Mouse (Mus musculus): ENCODE results near the gene Pdzd3. TPM values are rescaled to one million over a fixed set of nuclear protein-coding genes. Genes with fewer than 3 reads are reported as not detected.
A peak's percentile ranks its signal among the peaks of the same experiment; 100 is the strongest.
"Not testable (repeated sequence)": the region's sequence is repeated elsewhere in the genome, so short reads cannot be mapped to it uniquely, and the experiment has no call there.

Pdzd3 gene
- 3.1 TPM in 2 replicates for polyA plus RNA-seq (2014; fragmentation: Nextera tagmentation; extraction: Ambion mirVana)

DNA sequence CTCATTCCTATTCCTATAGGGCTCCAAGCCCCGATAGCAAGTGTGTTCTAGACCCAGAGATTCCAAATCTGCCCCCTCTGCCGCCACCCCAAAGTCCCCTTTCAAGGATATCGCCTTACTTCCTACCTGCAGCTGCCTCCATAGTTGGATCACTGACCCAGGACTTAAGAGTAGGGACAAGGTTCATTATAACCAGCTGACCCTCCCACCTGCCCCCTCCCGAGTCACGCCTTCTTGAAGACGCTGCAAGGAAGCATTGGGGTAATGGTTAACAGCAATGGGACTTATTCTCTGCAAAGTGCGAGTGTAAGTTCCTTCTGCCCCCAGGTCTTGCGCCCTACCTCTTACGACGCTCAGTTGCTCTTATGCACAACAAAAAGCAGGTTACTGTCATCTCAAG, at the start of gene Pdzd3:
Gene Pdzd3 (minus strand): TSS at position 158 of the 400 bp plus-strand sequence.
- no peak within 1 kb of the TSS for H3K4me3 ChIP-seq (ENCODE audit: low read depth, low read length)
- no peak within 1 kb of the TSS for H3K27ac ChIP-seq (ENCODE audit: low read depth)
- H3K4me1 ChIP-seq (replicated peaks; ENCODE audit: control insufficient read depth, insufficient read depth, low read length): peaks cover 8% of the 10 kb centered on the region; the same call in 1 of the 2 replicates
- ATAC-seq (replicated peaks; ENCODE audit: low FRiP score, low TSS enrichment, low read depth) (no peak), DNase-seq (ENCODE audit: low spot score) (no peak)
- H3K4me2 ChIP-seq (ENCODE audit: low read length): no peak within 1 kb of the TSS
- no peaks in the 10 kb centered on the region for H3K9me3 ChIP-seq (ENCODE audit: control insufficient read depth, low read length)
- H3K27me3 ChIP-seq (replicated peaks; ENCODE audit: control insufficient read depth, insufficient read depth, low read length): no peaks in the 10 kb centered on the region
- 71% methylated on average over 10 of the region's 10 CpGs for WGBS
- no peak within 1 kb of the TSS for H3K9ac ChIP-seq (ENCODE audit: low read length)
- no peaks in the 10 kb centered on the region for H3K36me3 ChIP-seq (ENCODE audit: control insufficient read depth, insufficient read depth, low read length)

DNA sequence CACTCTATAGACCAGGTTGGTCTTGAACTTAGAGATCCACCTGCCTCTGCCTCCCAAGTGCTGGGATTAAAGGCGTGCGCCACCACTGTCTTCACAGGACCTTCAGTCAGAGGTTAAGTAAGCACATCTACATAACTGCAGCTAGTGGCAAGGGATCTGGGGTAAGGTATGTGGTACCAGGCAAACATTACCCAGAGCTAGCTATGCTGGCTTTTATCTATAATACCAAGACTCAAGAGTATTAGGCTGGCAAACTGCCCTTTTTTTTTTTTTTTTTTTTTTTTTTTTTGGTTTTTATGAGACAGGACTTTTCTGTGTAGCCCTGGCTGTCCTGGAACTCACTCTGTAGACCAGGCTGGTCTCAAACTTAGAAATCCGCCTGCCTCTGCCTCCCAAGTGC, 48.7 kb upstream of the Pdzd3 start:
- H3K4me1 ChIP-seq (replicated peaks; ENCODE audit: control insufficient read depth, insufficient read depth, low read length); ATAC-seq (replicated peaks; ENCODE audit: low FRiP score, low TSS enrichment, low read depth); H3K4me2 ChIP-seq (ENCODE audit: low read length); H3K9ac ChIP-seq (ENCODE audit: low read length); H3K9me3 ChIP-seq (ENCODE audit: control insufficient read depth, low read length); H3K27ac ChIP-seq (ENCODE audit: low read depth); DNase-seq (ENCODE audit: low spot score); H3K27me3 ChIP-seq (replicated peaks; ENCODE audit: control insufficient read depth, insufficient read depth, low read length); H3K4me3 ChIP-seq (ENCODE audit: low read depth, low read length): not testable (repeated sequence)
- H3K36me3 ChIP-seq (ENCODE audit: control insufficient read depth, insufficient read depth, low read length): peaks cover 76% of the 10 kb centered on the region
- WGBS: 93% methylated on average over 3 of the region's 3 CpGs

DNA sequence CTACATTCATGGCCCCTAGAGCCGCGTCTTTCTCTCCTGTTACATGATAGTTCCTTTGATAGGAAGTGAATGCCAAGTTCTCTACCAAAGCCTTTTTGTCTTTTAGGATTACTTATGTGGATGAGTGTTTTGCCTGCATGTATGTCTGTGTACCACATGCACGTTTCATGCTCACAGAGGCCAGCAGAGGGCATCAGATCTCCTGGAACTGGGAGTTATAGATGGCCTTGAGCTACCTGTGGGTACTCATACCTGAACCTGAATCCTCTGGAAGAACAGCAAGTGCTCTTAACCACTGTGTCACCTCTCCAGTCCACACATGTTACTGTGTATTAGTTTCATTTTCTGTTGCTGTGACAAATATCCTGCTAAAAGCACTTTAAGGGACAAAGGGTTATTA, 41.2 kb upstream of the Pdzd3 start:
- no peak overlapping the region for H3K4me2 ChIP-seq (ENCODE audit: low read length)
- H3K9me3 ChIP-seq (ENCODE audit: control insufficient read depth, low read length): no peaks in the 10 kb centered on the region
- H3K36me3 ChIP-seq (ENCODE audit: control insufficient read depth, insufficient read depth, low read length): peaks cover 53% of the 10 kb centered on the region
- H3K9ac ChIP-seq (ENCODE audit: low read length): no peak overlapping the region
- H3K27me3 ChIP-seq (replicated peaks; ENCODE audit: control insufficient read depth, insufficient read depth, low read length): peaks cover 13% of the 10 kb centered on the region; the same call in 1 of the 2 replicates
- DNase-seq (ENCODE audit: low spot score): peak; percentile 56
- no peak for ATAC-seq (replicated peaks; ENCODE audit: low FRiP score, low TSS enrichment, low read depth)
- H3K4me3 ChIP-seq (ENCODE audit: low read depth, low read length): no peak overlapping the region
- H3K4me1 ChIP-seq (replicated peaks; ENCODE audit: control insufficient read depth, insufficient read depth, low read length): peaks cover 11% of the 10 kb centered on the region; the same call in 1 of the 2 replicates
- 65% methylated on average over 3 of the region's 3 CpGs for WGBS
- no peak overlapping the region for H3K27ac ChIP-seq (ENCODE audit: low read depth)

GRCm38 (mm10) chr9:44288959-44289291, 37.7 kb upstream of the Pdzd3 start:
- H3K27ac ChIP-seq (ENCODE audit: low read depth): no peak overlapping the region
- ATAC-seq (replicated peaks; ENCODE audit: low FRiP score, low TSS enrichment, low read depth): no peak
- H3K4me1 ChIP-seq (replicated peaks; ENCODE audit: control insufficient read depth, insufficient read depth, low read length): peaks cover 14% of the 10 kb centered on the region; the same call in 1 of the 2 replicates
- H3K36me3 ChIP-seq (ENCODE audit: control insufficient read depth, insufficient read depth, low read length): peaks cover 25% of the 10 kb centered on the region
- H3K9ac ChIP-seq (ENCODE audit: low read length): no peak overlapping the region
- no peak overlapping the region for H3K4me3 ChIP-seq (ENCODE audit: low read depth, low read length)
- H3K9me3 ChIP-seq (ENCODE audit: control insufficient read depth, low read length): no peaks in the 10 kb centered on the region
- H3K27me3 ChIP-seq (replicated peaks; ENCODE audit: control insufficient read depth, insufficient read depth, low read length): peaks cover 27% of the 10 kb centered on the region; the same call in 1 of the 2 replicates
- WGBS: 15% methylated on average over 11 of the region's 11 CpGs
- DNase-seq (ENCODE audit: low spot score): no peak
- H3K4me2 ChIP-seq (ENCODE audit: low read length): peak overlapping the region; percentile 97

DNA sequence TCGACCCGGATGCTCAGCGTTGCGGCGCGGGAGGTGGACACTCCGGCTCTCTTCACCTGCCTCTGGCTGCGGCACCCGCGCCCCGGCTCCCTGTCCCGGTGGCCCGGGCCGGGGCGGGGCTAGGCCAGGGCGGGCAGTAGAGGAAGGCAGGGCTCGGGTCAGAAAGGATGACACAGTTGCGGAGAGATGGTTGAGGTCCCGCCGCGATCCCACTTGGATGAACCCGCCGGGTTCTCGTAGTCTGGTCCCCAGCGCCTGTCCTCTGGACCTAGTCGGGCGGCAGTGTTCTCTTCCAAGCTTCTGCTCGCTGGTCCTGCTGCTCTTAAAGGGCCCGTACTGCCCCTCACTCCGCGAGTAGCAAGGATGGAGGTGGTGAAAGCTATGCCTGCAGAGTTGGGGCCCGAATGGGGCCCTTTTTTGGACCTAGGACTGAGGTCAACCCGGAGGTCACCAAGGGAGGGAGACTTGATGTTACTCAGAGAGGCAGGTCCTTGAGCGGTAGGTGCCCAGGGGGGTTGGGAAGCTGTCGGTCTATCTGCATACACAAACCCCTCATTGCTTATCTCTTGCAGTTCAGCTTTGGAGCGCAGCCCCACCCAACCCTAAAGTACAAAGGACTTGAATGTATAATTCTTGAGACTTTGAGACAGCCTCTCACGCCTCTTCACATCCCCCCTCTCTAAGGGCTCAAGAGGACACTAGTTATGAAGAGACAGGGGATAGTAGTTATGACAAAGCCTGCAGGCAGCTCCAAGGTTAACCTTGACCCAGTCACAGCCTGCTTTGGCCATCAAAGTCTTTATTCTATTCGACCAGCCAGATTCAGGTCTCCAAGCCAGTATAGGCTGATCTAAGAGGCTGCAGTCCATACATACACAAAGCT, 37.0 kb upstream of the Pdzd3 start, which contains the start of gene Abcg4:
Gene Abcg4 (minus strand): TSS at position 540 of the 883 bp plus-strand sequence.
- peaks cover 14% of the 10 kb centered on the region; the same call in 1 of the 2 replicates for H3K4me1 ChIP-seq (replicated peaks; ENCODE audit: control insufficient read depth, insufficient read depth, low read length)
- DNase-seq (ENCODE audit: low spot score) (peak; percentile 70), ATAC-seq (replicated peaks; ENCODE audit: low FRiP score, low TSS enrichment, low read depth) (peak; percentile 54)
- H3K4me2 ChIP-seq (ENCODE audit: low read length): peak within 1 kb of the TSS; percentile 97
- peak within 1 kb of the TSS; percentile 62 for H3K4me3 ChIP-seq (ENCODE audit: low read depth, low read length)
- no peak within 1 kb of the TSS for H3K27ac ChIP-seq (ENCODE audit: low read depth)
- peaks cover 18% of the 10 kb centered on the region for H3K36me3 ChIP-seq (ENCODE audit: control insufficient read depth, insufficient read depth, low read length)
- WGBS: 1% methylated on average over 37 of the region's 38 CpGs
- peak within 1 kb of the TSS; percentile 58 for H3K9ac ChIP-seq (ENCODE audit: low read length)
- H3K9me3 ChIP-seq (ENCODE audit: control insufficient read depth, low read length): no peaks in the 10 kb centered on the region
- peaks cover 27% of the 10 kb centered on the region; the same call in 1 of the 2 replicates for H3K27me3 ChIP-seq (replicated peaks; ENCODE audit: control insufficient read depth, insufficient read depth, low read length)

DNA sequence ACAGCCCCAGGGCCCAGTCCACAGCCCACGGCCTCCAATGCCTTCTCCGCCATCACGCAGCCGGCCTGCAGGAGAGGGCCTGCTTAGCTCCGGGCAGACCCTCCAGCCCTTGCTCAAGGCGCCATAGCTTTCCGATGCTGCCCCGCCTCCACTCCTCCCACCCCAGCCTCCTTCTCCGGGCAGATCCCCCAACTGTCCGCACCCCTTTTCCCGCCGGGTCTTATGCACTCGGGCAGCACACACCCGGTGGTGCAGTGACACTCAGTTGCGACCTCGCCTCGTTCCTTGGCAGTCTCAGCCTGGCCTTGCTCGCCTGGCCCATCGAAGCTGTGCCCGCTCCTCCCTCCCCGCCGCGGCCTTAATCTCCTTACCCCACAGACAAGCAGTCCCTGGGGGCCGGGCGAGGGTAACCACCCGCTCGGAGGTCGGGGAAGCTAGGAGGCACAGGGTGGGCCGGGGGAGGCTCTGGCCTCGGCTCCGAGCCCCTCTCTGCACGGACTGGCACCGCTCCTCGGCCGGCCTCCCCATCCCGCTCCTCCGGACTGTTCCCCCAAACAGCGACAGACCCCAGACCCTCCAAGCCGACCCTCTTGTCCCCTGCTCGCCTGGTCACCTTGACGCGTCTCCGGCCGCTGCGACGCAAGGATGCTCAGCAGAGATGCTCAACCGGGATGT, 36.3 kb upstream of the Pdzd3 start:
- Histone ChIP-seq H3K9me3 (ENCODE audit: control insufficient read depth, low read length) (no peaks in the 10 kb centered on the region), H3K4me2 (ENCODE audit: low read length) (peak overlapping the region; percentile 97), H3K27ac (ENCODE audit: low read depth) (no peak overlapping the region), H3K4me3 (ENCODE audit: low read depth, low read length) (peak overlapping the region; percentile 62), H3K36me3 (ENCODE audit: control insufficient read depth, insufficient read depth, low read length) (peaks cover 13% of the 10 kb centered on the region; the same call in 1 of the 2 replicates), H3K27me3 (replicated peaks; ENCODE audit: control insufficient read depth, insufficient read depth, low read length) (peaks cover 27% of the 10 kb centered on the region; the same call in 1 of the 2 replicates), H3K9ac (ENCODE audit: low read length) (peak overlapping the region; percentile 58), H3K4me1 (replicated peaks; ENCODE audit: control insufficient read depth, insufficient read depth, low read length) (peaks cover 14% of the 10 kb centered on the region; the same call in 1 of the 2 replicates)
- 1% methylated on average over 47 of the region's 47 CpGs for WGBS
- ATAC-seq (replicated peaks; ENCODE audit: low FRiP score, low TSS enrichment, low read depth) (peak; percentile 41), DNase-seq (ENCODE audit: low spot score) (peak; percentile 80)

DNA sequence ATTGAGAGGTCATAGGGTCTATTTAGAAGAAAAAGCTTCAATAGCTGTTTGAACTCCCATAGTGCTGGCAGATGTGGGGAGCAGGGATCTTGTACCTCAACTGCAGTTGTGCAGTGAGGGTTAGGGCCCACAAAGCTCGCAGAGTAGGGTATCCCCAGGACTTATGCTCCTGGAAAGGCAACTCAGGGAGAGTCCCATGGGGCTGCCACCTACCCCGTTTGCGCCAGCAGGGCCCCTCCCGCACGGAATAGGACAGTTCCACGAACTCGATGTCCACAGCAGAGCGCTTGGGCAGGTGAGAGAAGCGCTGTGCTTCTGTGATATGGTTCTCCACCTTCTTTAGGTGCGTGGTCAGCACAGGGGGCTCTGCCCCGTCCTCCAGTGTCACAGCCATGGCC, 35.7 kb upstream of the Pdzd3 start:
- Histone ChIP-seq H3K36me3 (ENCODE audit: control insufficient read depth, insufficient read depth, low read length) (peaks cover 8% of the 10 kb centered on the region; the same call in 1 of the 2 replicates), H3K9ac (ENCODE audit: low read length) (peak overlapping the region; percentile 58), H3K27me3 (replicated peaks; ENCODE audit: control insufficient read depth, insufficient read depth, low read length) (peaks cover 27% of the 10 kb centered on the region; the same call in 1 of the 2 replicates), H3K4me3 (ENCODE audit: low read depth, low read length) (peak overlapping the region; percentile 62), H3K27ac (ENCODE audit: low read depth) (no peak overlapping the region), H3K9me3 (ENCODE audit: control insufficient read depth, low read length) (no peaks in the 10 kb centered on the region), H3K4me1 (replicated peaks; ENCODE audit: control insufficient read depth, insufficient read depth, low read length) (peaks cover 14% of the 10 kb centered on the region; the same call in 1 of the 2 replicates), H3K4me2 (ENCODE audit: low read length) (peak overlapping the region; percentile 97)
- WGBS: 9% methylated on average over 11 of the region's 11 CpGs
- DNase-seq (ENCODE audit: low spot score): peak; percentile 54
- ATAC-seq (replicated peaks; ENCODE audit: low FRiP score, low TSS enrichment, low read depth): no peak

DNA sequence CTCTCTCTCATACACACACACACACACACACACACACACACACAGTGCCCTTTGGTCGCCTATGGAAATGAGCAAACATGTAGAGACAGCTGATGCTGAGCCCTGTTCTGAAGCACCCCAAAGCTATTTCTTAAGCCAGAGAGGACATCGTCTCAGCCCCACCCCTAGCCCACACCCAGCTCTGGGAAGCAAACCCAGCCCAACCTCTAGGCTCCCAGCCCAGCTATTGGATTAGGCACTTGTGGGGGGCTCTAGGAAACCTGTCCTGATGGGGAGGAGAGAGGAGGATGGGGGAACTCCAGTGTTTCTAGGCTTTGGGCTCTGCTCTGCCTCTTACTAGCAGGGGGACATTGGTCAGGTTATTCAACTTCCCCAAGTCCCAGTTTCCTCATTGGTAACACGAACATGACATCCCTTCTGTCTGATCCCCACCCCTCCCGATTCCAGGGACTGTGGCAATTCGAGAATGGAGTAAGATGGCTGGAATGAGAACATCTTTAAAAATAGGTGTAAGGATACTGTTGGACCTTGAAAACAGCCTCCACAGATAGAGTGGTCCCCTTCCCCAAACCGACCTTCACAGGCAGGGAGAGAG, 35.1 kb upstream of the Pdzd3 start:
- 31% methylated on average over 6 of the region's 6 CpGs for WGBS

More for the DNA sequence above, 35.1 kb upstream of the Pdzd3 start:
- no peaks in the 10 kb centered on the region for H3K9me3 ChIP-seq (ENCODE audit: control insufficient read depth, low read length)
- no peak overlapping the region for H3K9ac ChIP-seq (ENCODE audit: low read length)
- ATAC-seq (replicated peaks; ENCODE audit: low FRiP score, low TSS enrichment, low read depth) (no peak), DNase-seq (ENCODE audit: low spot score) (no peak)
- H3K4me3 ChIP-seq (ENCODE audit: low read depth, low read length): no peak overlapping the region
- peaks cover 14% of the 10 kb centered on the region; the same call in 1 of the 2 replicates for H3K4me1 ChIP-seq (replicated peaks; ENCODE audit: control insufficient read depth, insufficient read depth, low read length)
- H3K4me2 ChIP-seq (ENCODE audit: low read length): no peak overlapping the region
- H3K27ac ChIP-seq (ENCODE audit: low read depth): no peak overlapping the region
- H3K27me3 ChIP-seq (replicated peaks; ENCODE audit: control insufficient read depth, insufficient read depth, low read length): peaks cover 27% of the 10 kb centered on the region; the same call in 1 of the 2 replicates
- peaks cover 5% of the 10 kb centered on the region; the same call in 1 of the 2 replicates for H3K36me3 ChIP-seq (ENCODE audit: control insufficient read depth, insufficient read depth, low read length)

Data from intestine, embryonic 14.5 days (tissue).